Mouse (Mus musculus): ENCODE measurements around the gene Acmsd. TPM values are rescaled to one million over a fixed set of nuclear protein-coding genes. Genes with fewer than 3 reads are reported as not detected.
A peak's percentile ranks its signal among the peaks of the same experiment; 100 is the strongest.

The Acmsd gene
- polyA plus RNA-seq (2014; fragmentation: Nextera tagmentation; extraction: Ambion mirVana), result 0.28 and 0.29 TPM in 2 replicates

GRCm38 (mm10) chr1:127729096-127729495 is at the start of gene Acmsd:
Gene Acmsd, plus strand, starts transcription at chr1:127729413.
- H3K27ac ChIP-seq (replicated peaks; ENCODE audit: low read depth, low read length), result no peak within 1 kb of the TSS
- H3K4me1 ChIP-seq (ENCODE audit: control insufficient read depth, insufficient read depth, low read length), result 0 out of 2 replicates have a peak, but pooled peaks cover 2% of the 10 kb centered on the region
- no peaks in the 10 kb centered on the region for H3K36me3 ChIP-seq (ENCODE audit: control insufficient read depth, insufficient read depth, low read length)
- no peak within 1 kb of the TSS for H3K9ac ChIP-seq (ENCODE audit: low read length)
- no peak for ATAC-seq (ENCODE audit: insufficient number of reproducible peaks, low FRiP score, low TSS enrichment, low read depth)
- WGBS, result 94% methylated on average over 4 of the region's 4 CpGs
- H3K27me3 ChIP-seq (ENCODE audit: control insufficient read depth, insufficient read depth, low read length), result no peaks in the 10 kb centered on the region
- no peak for DNase-seq (ENCODE audit: low spot score)
- H3K4me2 ChIP-seq (ENCODE audit: low read depth, severe bottlenecking), result no peak within 1 kb of the TSS
- H3K4me3 ChIP-seq (ENCODE audit: low read depth, low read length), result no peak within 1 kb of the TSS
- no peaks in the 10 kb centered on the region for H3K9me3 ChIP-seq (ENCODE audit: control insufficient read depth, low read length)

- Histone ChIP-seq H3K4me3 (ENCODE audit: low read depth, low read length) (no peak within 1 kb of the TSS), H3K9me3 (ENCODE audit: control insufficient read depth, low read length) (0 out of 2 replicates have a peak, but pooled peaks cover 2% of the 10 kb centered on the region), H3K27me3 (ENCODE audit: control insufficient read depth, insufficient read depth, low read length) (peaks cover 44% of the 10 kb centered on the region), H3K36me3 (ENCODE audit: control insufficient read depth, insufficient read depth, low read length) (no peaks in the 10 kb centered on the region), H3K4me1 (ENCODE audit: control insufficient read depth, insufficient read depth, low read length) (peaks cover 12% of the 10 kb centered on the region; the same call in 1 of the 2 replicates), H3K9ac (ENCODE audit: low read length) (no peak within 1 kb of the TSS), H3K4me2 (ENCODE audit: low read depth, severe bottlenecking) (no peak within 1 kb of the TSS), H3K27ac (replicated peaks; ENCODE audit: low read depth, low read length) (no peak within 1 kb of the TSS)
- WGBS, result 19% methylated on average over 18 of the region's 18 CpGs
- DNase-seq (ENCODE audit: low spot score) (peak; percentile 71), ATAC-seq (ENCODE audit: insufficient number of reproducible peaks, low FRiP score, low TSS enrichment, low read depth) (no peak)
These were observed 49.6 kb upstream of the Acmsd start, which contains the start of gene Tmem163 for GRCm38 (mm10) chr1:127679498-127680133. Gene Tmem163, minus strand, starts transcription at chr1:127679548.

DNA sequence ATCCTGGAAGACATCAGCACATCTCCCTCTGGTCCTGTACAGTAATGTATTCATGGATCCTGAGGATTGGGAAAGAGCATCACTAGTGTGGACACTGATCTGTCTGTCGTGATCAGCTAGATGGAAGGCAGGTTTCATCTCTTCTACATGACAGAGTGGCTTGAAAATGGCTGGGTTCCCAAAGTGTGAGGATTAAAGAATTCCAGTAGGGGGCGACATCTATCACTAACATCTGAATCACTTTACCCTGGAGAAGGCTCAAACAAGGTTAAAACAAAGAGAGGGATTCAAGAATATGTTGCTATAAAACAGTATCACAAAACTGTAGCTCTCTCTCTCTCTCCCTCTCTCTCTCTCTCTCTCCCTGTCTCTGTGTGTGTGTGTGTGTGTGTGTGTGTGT is 32.7 kb upstream of the Acmsd start:
- Histone ChIP-seq H3K4me3 (ENCODE audit: low read depth, low read length) (no peak overlapping the region), H3K9ac (ENCODE audit: low read length) (no peak overlapping the region), H3K9me3 (ENCODE audit: control insufficient read depth, low read length) (no peaks in the 10 kb centered on the region), H3K4me2 (ENCODE audit: low read depth, severe bottlenecking) (no peak overlapping the region), H3K36me3 (ENCODE audit: control insufficient read depth, insufficient read depth, low read length) (no peaks in the 10 kb centered on the region), H3K4me1 (ENCODE audit: control insufficient read depth, insufficient read depth, low read length) (no peaks in the 10 kb centered on the region), H3K27me3 (ENCODE audit: control insufficient read depth, insufficient read depth, low read length) (no peaks in the 10 kb centered on the region), H3K27ac (replicated peaks; ENCODE audit: low read depth, low read length) (no peak overlapping the region)
- ATAC-seq (ENCODE audit: insufficient number of reproducible peaks, low FRiP score, low TSS enrichment, low read depth), result no peak
- DNase-seq (ENCODE audit: low spot score), result no peak
- whole genome bisulfite sequencing, result 31% methylated on average over 2 of the region's 2 CpGs

DNA sequence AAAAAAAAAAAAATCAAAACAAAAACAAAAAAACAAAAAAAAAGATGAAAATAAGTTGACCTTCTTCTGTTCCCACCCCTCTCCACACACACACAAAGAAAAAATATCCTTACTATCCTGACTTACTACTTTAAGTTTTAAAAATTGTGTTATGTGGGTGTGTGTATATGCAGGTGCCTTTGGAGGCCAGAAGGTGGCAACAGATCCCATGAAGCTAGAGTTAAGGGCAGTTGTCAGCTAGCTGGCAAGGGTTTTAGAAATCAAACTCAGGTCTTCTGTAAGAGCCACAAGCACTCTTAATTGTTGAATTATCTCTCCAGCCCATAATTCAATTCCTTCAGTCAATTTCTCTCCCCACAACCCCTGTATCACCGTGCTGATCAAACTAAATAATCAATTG is 27.0 kb upstream of the Acmsd start:
- Histone ChIP-seq H3K36me3 (ENCODE audit: control insufficient read depth, insufficient read depth, low read length) (no peaks in the 10 kb centered on the region), H3K9me3 (ENCODE audit: control insufficient read depth, low read length) (no peaks in the 10 kb centered on the region), H3K4me2 (ENCODE audit: low read depth, severe bottlenecking) (no peak overlapping the region), H3K27ac (replicated peaks; ENCODE audit: low read depth, low read length) (no peak overlapping the region), H3K4me3 (ENCODE audit: low read depth, low read length) (no peak overlapping the region), H3K9ac (ENCODE audit: low read length) (no peak overlapping the region), H3K4me1 (ENCODE audit: control insufficient read depth, insufficient read depth, low read length) (no peaks in the 10 kb centered on the region), H3K27me3 (ENCODE audit: control insufficient read depth, insufficient read depth, low read length) (no peaks in the 10 kb centered on the region)
- DNase-seq (ENCODE audit: low spot score) (no peak), ATAC-seq (ENCODE audit: insufficient number of reproducible peaks, low FRiP score, low TSS enrichment, low read depth) (no peak)
- 88% methylated on average over 1 of the region's 1 CpGs for WGBS

GRCm38 (mm10) chr1:127706269-127706668 is 22.9 kb upstream of the Acmsd start:
- no peak overlapping the region for H3K4me2 ChIP-seq (ENCODE audit: low read depth, severe bottlenecking)
- no peak for DNase-seq (ENCODE audit: low spot score)
- H3K36me3 ChIP-seq (ENCODE audit: control insufficient read depth, insufficient read depth, low read length), result no peaks in the 10 kb centered on the region
- no peaks in the 10 kb centered on the region for H3K9me3 ChIP-seq (ENCODE audit: control insufficient read depth, low read length)
- no peaks in the 10 kb centered on the region for H3K4me1 ChIP-seq (ENCODE audit: control insufficient read depth, insufficient read depth, low read length)
- no peaks in the 10 kb centered on the region for H3K27me3 ChIP-seq (ENCODE audit: control insufficient read depth, insufficient read depth, low read length)
- no peak overlapping the region for H3K9ac ChIP-seq (ENCODE audit: low read length)
- no peak overlapping the region for H3K4me3 ChIP-seq (ENCODE audit: low read depth, low read length)
- WGBS, result 80% methylated on average over 5 of the region's 5 CpGs
- ATAC-seq (ENCODE audit: insufficient number of reproducible peaks, low FRiP score, low TSS enrichment, low read depth), result no peak
- no peak overlapping the region for H3K27ac ChIP-seq (replicated peaks; ENCODE audit: low read depth, low read length)

DNA sequence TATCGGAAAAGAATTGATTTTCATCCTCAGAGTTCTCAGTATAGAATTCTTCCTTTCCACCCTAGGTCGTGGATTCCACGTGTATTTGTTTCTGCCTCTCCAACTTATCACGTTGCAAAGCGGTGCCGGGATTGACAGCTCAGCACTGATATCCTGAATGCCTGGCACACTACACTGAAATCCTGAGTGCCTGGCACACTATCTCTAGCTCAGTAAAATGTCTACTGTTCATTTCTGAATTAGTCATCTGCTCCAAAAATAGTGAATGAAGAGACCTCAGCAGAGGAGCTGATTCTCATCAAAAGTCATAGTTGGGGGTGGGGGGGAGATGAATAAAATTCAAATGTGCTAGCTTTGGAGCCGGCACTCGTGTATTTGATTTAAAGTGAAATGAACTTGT is 12.8 kb upstream of the Acmsd start:
- no peak overlapping the region for H3K9ac ChIP-seq (ENCODE audit: low read length)
- no peak for DNase-seq (ENCODE audit: low spot score)
- H3K4me2 ChIP-seq (ENCODE audit: low read depth, severe bottlenecking), result no peak overlapping the region
- WGBS, result 88% methylated on average over 8 of the region's 8 CpGs
- no peaks in the 10 kb centered on the region for H3K9me3 ChIP-seq (ENCODE audit: control insufficient read depth, low read length)
- H3K36me3 ChIP-seq (ENCODE audit: control insufficient read depth, insufficient read depth, low read length), result no peaks in the 10 kb centered on the region
- no peak overlapping the region for H3K27ac ChIP-seq (replicated peaks; ENCODE audit: low read depth, low read length)
- H3K4me3 ChIP-seq (ENCODE audit: low read depth, low read length), result no peak overlapping the region
- H3K27me3 ChIP-seq (ENCODE audit: control insufficient read depth, insufficient read depth, low read length), result no peaks in the 10 kb centered on the region
- H3K4me1 ChIP-seq (ENCODE audit: control insufficient read depth, insufficient read depth, low read length), result no peaks in the 10 kb centered on the region
- no peak for ATAC-seq (ENCODE audit: insufficient number of reproducible peaks, low FRiP score, low TSS enrichment, low read depth)

DNA sequence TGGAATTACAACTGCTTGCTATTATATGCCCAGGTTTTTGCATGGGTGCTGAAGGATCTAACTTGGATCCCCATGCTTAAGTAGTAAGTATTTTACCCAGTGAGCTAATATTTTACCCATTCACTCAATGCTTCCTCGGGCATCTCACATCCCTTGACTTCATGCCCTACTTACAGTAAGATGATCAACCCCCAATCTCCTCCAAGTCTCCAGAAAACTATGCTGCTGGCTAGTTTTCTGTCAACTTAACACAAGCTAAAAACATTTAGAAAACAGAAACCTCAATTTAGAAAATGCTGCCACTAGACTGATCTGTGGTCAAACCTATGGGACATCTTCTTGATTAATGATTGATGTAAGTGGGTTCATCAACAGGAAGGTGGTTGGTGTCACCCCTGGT is 10.9 kb upstream of the Acmsd start:
- Histone ChIP-seq H3K27me3 (ENCODE audit: control insufficient read depth, insufficient read depth, low read length) (no peaks in the 10 kb centered on the region), H3K27ac (replicated peaks; ENCODE audit: low read depth, low read length) (no peak overlapping the region), H3K4me1 (ENCODE audit: control insufficient read depth, insufficient read depth, low read length) (no peaks in the 10 kb centered on the region), H3K4me2 (ENCODE audit: low read depth, severe bottlenecking) (no peak overlapping the region), H3K36me3 (ENCODE audit: control insufficient read depth, insufficient read depth, low read length) (no peaks in the 10 kb centered on the region), H3K4me3 (ENCODE audit: low read depth, low read length) (no peak overlapping the region), H3K9ac (ENCODE audit: low read length) (no peak overlapping the region), H3K9me3 (ENCODE audit: control insufficient read depth, low read length) (no peaks in the 10 kb centered on the region)
- DNase-seq (ENCODE audit: low spot score), result no peak
- 89% methylated on average over 1 of the region's 1 CpGs for WGBS
- no peak for ATAC-seq (ENCODE audit: insufficient number of reproducible peaks, low FRiP score, low TSS enrichment, low read depth)

- Histone ChIP-seq H3K9ac (ENCODE audit: low read length) (no peak overlapping the region), H3K9me3 (ENCODE audit: control insufficient read depth, low read length) (no peaks in the 10 kb centered on the region), H3K27me3 (ENCODE audit: control insufficient read depth, insufficient read depth, low read length) (no peaks in the 10 kb centered on the region), H3K4me1 (ENCODE audit: control insufficient read depth, insufficient read depth, low read length) (no peaks in the 10 kb centered on the region), H3K36me3 (ENCODE audit: control insufficient read depth, insufficient read depth, low read length) (no peaks in the 10 kb centered on the region), H3K4me2 (ENCODE audit: low read depth, severe bottlenecking) (no peak overlapping the region), H3K4me3 (ENCODE audit: low read depth, low read length) (no peak overlapping the region), H3K27ac (replicated peaks; ENCODE audit: low read depth, low read length) (no peak overlapping the region)
- DNase-seq (ENCODE audit: low spot score) (no peak), ATAC-seq (ENCODE audit: insufficient number of reproducible peaks, low FRiP score, low TSS enrichment, low read depth) (no peak)
- 51% methylated on average over 2 of the region's 2 CpGs for WGBS
These were observed 5.6 kb upstream of the Acmsd start for GRCm38 (mm10) chr1:127723596-127723995.

- Histone ChIP-seq H3K27me3 (ENCODE audit: control insufficient read depth, insufficient read depth, low read length) (no peaks in the 10 kb centered on the region), H3K4me1 (ENCODE audit: control insufficient read depth, insufficient read depth, low read length) (0 out of 2 replicates have a peak, but pooled peaks cover 2% of the 10 kb centered on the region), H3K9ac (ENCODE audit: low read length) (no peak overlapping the region), H3K27ac (replicated peaks; ENCODE audit: low read depth, low read length) (no peak overlapping the region), H3K4me2 (ENCODE audit: low read depth, severe bottlenecking) (no peak overlapping the region), H3K9me3 (ENCODE audit: control insufficient read depth, low read length) (no peaks in the 10 kb centered on the region), H3K4me3 (ENCODE audit: low read depth, low read length) (no peak overlapping the region), H3K36me3 (ENCODE audit: control insufficient read depth, insufficient read depth, low read length) (no peaks in the 10 kb centered on the region)
- ATAC-seq (ENCODE audit: insufficient number of reproducible peaks, low FRiP score, low TSS enrichment, low read depth), result no peak
- WGBS, result 52% methylated on average over 3 of the region's 3 CpGs
- no peak for DNase-seq (ENCODE audit: low spot score)
These were observed 1.9 kb downstream of the Acmsd start for GRCm38 (mm10) chr1:127731086-127731485.

Data from limb, embryonic 11.5 days (tissue).